Mouse (Mus musculus) midbrain, embryonic 16.5 days (tissue): ENCODE results near the gene Izumo1. TPM values are rescaled to one million over a fixed set of nuclear protein-coding genes. Genes with fewer than 3 reads are reported as not detected.

Experiments
- ATAC-seq: fragments of 200-750 bp; cut with Nextera tagmentation; 2 replicates; pipeline ENCODE4 v1.8.0; 2017; ENCODE audit warnings: moderate TSS enrichment
- H3K27ac ChIP-seq: fragments of 300-500 bp; sonication (generic); 2 replicates; pipeline ENCODE4 v1.5.1; 2014; ENCODE audit warnings: mild to moderate bottlenecking, low read length, mixed read lengths
- H3K27me3 ChIP-seq: fragments of 300-500 bp; sonication (generic); 2 replicates; pipeline ENCODE4 v1.6.1; 2014; ENCODE audit warnings: low read depth, low read length, mixed read lengths; ENCODE audit not compliant: control insufficient read depth, insufficient read depth
- H3K36me3 ChIP-seq: fragments of 300-500 bp; sonication (generic); 2 replicates; pipeline ENCODE4 v1.6.1; 2014; ENCODE audit warnings: mild to moderate bottlenecking, low read length, moderate library complexity, mixed read lengths; ENCODE audit not compliant: control insufficient read depth, insufficient read depth
- H3K4me1 ChIP-seq: fragments of 300-500 bp; sonication (generic); 2 replicates; pipeline ENCODE4 v1.6.1; 2014; ENCODE audit warnings: mild to moderate bottlenecking, low read length, mixed read lengths; ENCODE audit not compliant: control insufficient read depth, insufficient read depth
- H3K4me2 ChIP-seq: fragments of 300-500 bp; sonication (generic); 2 replicates; pipeline ENCODE4 v1.6.1; 2014; ENCODE audit warnings: mild to moderate bottlenecking, low read length, mixed read lengths
- H3K4me3 ChIP-seq: fragments of 300-500 bp; sonication (generic); 2 replicates; pipeline ENCODE4 v1.5.1; 2014; ENCODE audit warnings: low read depth, mild to moderate bottlenecking, low read length, moderate library complexity, mixed read lengths
- H3K9ac ChIP-seq: fragments of 300-500 bp; sonication (generic); 2 replicates; pipeline ENCODE4 v1.6.1; 2014; ENCODE audit warnings: low read depth, low read length, mixed read lengths
- H3K9me3 ChIP-seq: fragments of 300-500 bp; sonication (generic); replicated peaks from 2 replicates; pipeline ENCODE4 v1.6.1; 2014; ENCODE audit warnings: mild to moderate bottlenecking, low read length, mixed read lengths; ENCODE audit not compliant: control insufficient read depth, poor library complexity, severe bottlenecking
- WGBS: fragments of 180-500 bp; shearing (Covaris S2); extraction: QIAGEN DNeasy Blood & Tissue Kit; methylation state at CpG from one replicate; pipeline ENCODE4 v1.1.7; 2014; 5-methylcytosine and 5-hydroxymethylcytosine counted together
- polyA plus RNA-seq: library from polyadenylated mRNA; unstranded; fragments of >200 nt; fragmentation: Nextera tagmentation; extraction: Ambion mirVana; gene quantifications from 2 replicates; pipeline ENCODE4 v1.2.1, GENCODE M21; 2015

Izumo1 gene
- polyA plus RNA-seq = not detected in 2 replicates

GRCm38 (mm10) chr7:45621443-45621842 is at the start of gene Izumo1:
Gene Izumo1, plus strand, starts transcription at chr7:45621811.
- H3K9me3 ChIP-seq = no peaks in the 10 kb centered on the region
- no peaks in the 10 kb centered on the region for H3K36me3 ChIP-seq
- H3K27me3 ChIP-seq = peaks cover 19% of the 10 kb centered on the region
- no peak within 1 kb of the TSS for H3K4me3 ChIP-seq
- 29% methylated on average over 9 of the region's 9 CpGs for WGBS
- ATAC-seq = no peak
- H3K27ac ChIP-seq = no peak within 1 kb of the TSS
- H3K4me1 ChIP-seq = no peaks in the 10 kb centered on the region
- no peak within 1 kb of the TSS; the same call in 1 of the 2 replicates for H3K4me2 ChIP-seq
- no peak within 1 kb of the TSS for H3K9ac ChIP-seq

GRCm38 (mm10) chr7:45571966-45572365 is 49.6 kb upstream of the Izumo1 start:
- Histone ChIP-seq H3K4me2 (no peak overlapping the region), H3K9ac (no peak overlapping the region), H3K9me3 (no peaks in the 10 kb centered on the region), H3K27ac (no peak overlapping the region), H3K4me1 (peaks cover 22% of the 10 kb centered on the region), H3K36me3 (peaks cover 6% of the 10 kb centered on the region; the same call in 1 of the 2 replicates), H3K4me3 (no peak overlapping the region), H3K27me3 (no peaks in the 10 kb centered on the region)
- ATAC-seq = no peak
- WGBS = 47% methylated on average over 1 of the region's 1 CpGs

- Histone ChIP-seq H3K27ac (no peak overlapping the region), H3K36me3 (peaks cover 9% of the 10 kb centered on the region; the same call in 1 of the 2 replicates), H3K27me3 (no peaks in the 10 kb centered on the region), H3K4me3 (no peak overlapping the region), H3K4me1 (peaks cover 14% of the 10 kb centered on the region), H3K9me3 (no peaks in the 10 kb centered on the region), H3K9ac (no peak overlapping the region), H3K4me2 (no peak overlapping the region)
- 82% methylated on average over 8 of the region's 8 CpGs for WGBS
- no peak for ATAC-seq
Observed at GRCm38 (mm10) chr7:45573954-45574353, 47.7 kb upstream of the Izumo1 start.

- H3K27me3 ChIP-seq = no peaks in the 10 kb centered on the region
- WGBS = 85% methylated on average over 14 of the region's 15 CpGs
- H3K36me3 ChIP-seq = peaks cover 9% of the 10 kb centered on the region; the same call in 1 of the 2 replicates
- peaks cover 13% of the 10 kb centered on the region for H3K4me1 ChIP-seq
- no peak for ATAC-seq
- H3K27ac ChIP-seq = no peak overlapping the region
- H3K4me3 ChIP-seq = no peak overlapping the region
- H3K9ac ChIP-seq = no peak overlapping the region
- no peak overlapping the region for H3K4me2 ChIP-seq
- H3K9me3 ChIP-seq = no peaks in the 10 kb centered on the region
Observed at GRCm38 (mm10) chr7:45574472-45575379, 46.9 kb upstream of the Izumo1 start.

- WGBS = 90% methylated on average over 6 of the region's 6 CpGs
- Histone ChIP-seq H3K27me3 (no peaks in the 10 kb centered on the region), H3K4me2 (no peak overlapping the region), H3K4me3 (no peak overlapping the region), H3K9me3 (no peaks in the 10 kb centered on the region), H3K27ac (no peak overlapping the region), H3K4me1 (no peaks in the 10 kb centered on the region; the same call in 1 of the 2 replicates), H3K9ac (no peak overlapping the region), H3K36me3 (0 out of 2 replicates have a peak, but pooled peaks cover 5% of the 10 kb centered on the region)
- no peak for ATAC-seq
Observed at GRCm38 (mm10) chr7:45585923-45586322, 35.7 kb upstream of the Izumo1 start.

GRCm38 (mm10) chr7:45587631-45588592 is 33.7 kb upstream of the Izumo1 start:
- no peaks in the 10 kb centered on the region; the same call in 1 of the 2 replicates for H3K4me1 ChIP-seq
- no peaks in the 10 kb centered on the region for H3K9me3 ChIP-seq
- H3K4me2 ChIP-seq = peak overlapping the region; percentile 75; the same call in 1 of the 2 replicates
- H3K36me3 ChIP-seq = 0 out of 2 replicates have a peak, but pooled peaks cover 5% of the 10 kb centered on the region
- H3K27ac ChIP-seq = no peak overlapping the region
- H3K27me3 ChIP-seq = no peaks in the 10 kb centered on the region
- H3K4me3 ChIP-seq = no peak overlapping the region
- no peak overlapping the region for H3K9ac ChIP-seq
- no peak for ATAC-seq
- 95% methylated on average over 23 of the region's 23 CpGs for WGBS

- H3K4me1 ChIP-seq = no peaks in the 10 kb centered on the region; the same call in 1 of the 2 replicates
- H3K4me3 ChIP-seq = peak overlapping the region; percentile 43
- H3K9ac ChIP-seq = peak overlapping the region; percentile 68; the same call in 1 of the 2 replicates
- 0 out of 2 replicates have a peak, but pooled peaks cover 3% of the 10 kb centered on the region for H3K36me3 ChIP-seq
- 2% methylated on average over 19 of the region's 19 CpGs for WGBS
- no peaks in the 10 kb centered on the region for H3K27me3 ChIP-seq
- H3K9me3 ChIP-seq = no peaks in the 10 kb centered on the region
- ATAC-seq = peak; percentile 99
- peak overlapping the region; percentile 75 for H3K4me2 ChIP-seq
- H3K27ac ChIP-seq = peak overlapping the region; percentile 85
Observed at GRCm38 (mm10) chr7:45589173-45589572, 32.4 kb upstream of the Izumo1 start.

GRCm38 (mm10) chr7:45589898-45590297 is 31.7 kb upstream of the Izumo1 start:
- Histone ChIP-seq H3K4me1 (no peaks in the 10 kb centered on the region; the same call in 1 of the 2 replicates), H3K9ac (0 out of 2 replicates have a peak overlapping the region, but pooled peaks have one; percentile 56), H3K9me3 (no peaks in the 10 kb centered on the region), H3K27me3 (no peaks in the 10 kb centered on the region), H3K27ac (peak overlapping the region; percentile 64), H3K4me3 (0 out of 2 replicates have a peak overlapping the region, but pooled peaks have one; percentile 43), H3K4me2 (no peak overlapping the region; the same call in 1 of the 2 replicates), H3K36me3 (no peaks in the 10 kb centered on the region)
- no peak for ATAC-seq
- WGBS = 94% methylated on average over 5 of the region's 5 CpGs
